Mouse (Mus musculus) cerebellum, postnatal 4 days (tissue): Measurements from ENCODE around the gene Mep1a.

Experiments
- DNase-seq, 2 experiments: peaks; one replicate each; pipeline ENCODE4 v3.0.0; 2022; ENCODE audit warnings: low spot score in 2 of 2, mixed read lengths in 1 of 2

Mep1a gene

DNA sequence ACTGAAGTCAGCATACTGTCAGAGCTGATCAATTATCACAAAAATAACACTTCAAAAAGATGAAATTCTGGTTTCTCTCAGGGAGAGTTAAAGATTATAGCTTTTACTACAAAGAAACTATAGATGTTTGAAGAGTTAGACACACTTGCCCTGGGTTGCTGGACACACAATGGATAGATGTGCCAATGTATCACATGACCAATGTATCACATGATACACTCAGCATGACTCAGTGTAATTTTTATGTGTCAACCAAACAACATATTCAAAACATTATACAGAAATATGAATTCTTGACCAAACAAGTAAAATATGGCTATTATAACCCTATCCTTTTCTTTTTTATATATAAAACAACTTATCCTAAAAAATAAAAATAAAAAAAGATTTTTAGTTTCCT, 25.0 kb downstream of the Mep1a start:
- DNase-seq = no peak

DNA sequence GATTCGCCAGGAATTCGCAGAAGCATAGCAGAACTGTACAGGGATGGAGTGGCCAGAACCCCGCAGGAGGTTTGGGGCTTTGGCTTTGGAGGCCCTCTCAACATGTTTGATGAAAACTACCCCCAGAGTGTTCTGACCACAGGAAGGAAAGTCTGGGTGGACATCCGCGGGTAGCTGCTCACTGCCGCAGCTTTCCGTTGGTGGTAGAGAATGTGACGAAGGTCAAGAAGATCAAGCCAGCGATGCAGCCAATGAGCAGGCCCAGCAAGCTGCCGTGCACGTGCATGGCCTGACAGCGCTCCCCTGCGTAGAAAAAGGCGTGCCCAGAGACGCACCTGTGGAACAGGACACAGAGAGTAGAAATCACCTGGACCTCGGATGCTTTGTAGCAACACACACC, 27.8 kb downstream of the Mep1a start:
- DNase-seq = no peak

DNA sequence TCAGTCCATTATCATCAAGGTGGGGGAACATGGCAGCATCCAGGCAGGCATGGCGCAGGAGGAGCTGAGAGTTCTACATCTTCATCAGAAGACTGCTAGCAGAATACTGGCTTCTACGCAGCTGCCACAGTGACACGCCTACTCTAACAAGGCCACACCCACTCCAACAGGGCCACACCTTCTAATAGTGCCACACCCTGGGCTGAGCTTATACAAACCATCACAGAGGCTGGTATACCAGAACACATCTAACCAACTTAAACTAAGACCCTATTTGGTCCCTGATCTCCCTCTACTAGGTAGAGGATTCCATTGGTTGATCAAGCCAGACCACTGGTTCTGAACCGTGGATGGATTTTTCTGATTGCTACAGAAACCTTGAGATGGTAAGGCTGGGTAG, 30.1 kb downstream of the Mep1a start:
- DNase-seq = no peak

DNA sequence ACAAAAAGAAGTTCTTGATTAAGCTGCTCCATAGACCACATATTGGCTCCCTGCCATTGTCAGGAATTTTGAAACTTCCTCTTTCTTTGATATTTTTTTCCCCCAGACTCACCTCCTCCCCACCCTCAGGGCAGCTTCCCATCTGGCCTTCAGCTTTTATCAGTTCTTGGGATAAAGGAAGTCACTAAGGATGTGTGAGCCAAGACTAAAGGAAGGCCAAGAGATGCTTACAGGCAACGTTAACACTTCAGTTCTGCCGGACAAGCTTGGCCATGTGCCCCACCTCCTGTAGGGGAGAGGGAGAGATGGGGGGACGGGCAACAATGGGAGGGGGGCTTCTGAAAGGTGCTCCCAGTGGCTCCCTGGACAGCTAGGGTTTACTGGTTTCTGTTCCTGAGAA, 32.6 kb downstream of the Mep1a start:
- no peak for DNase-seq

DNA sequence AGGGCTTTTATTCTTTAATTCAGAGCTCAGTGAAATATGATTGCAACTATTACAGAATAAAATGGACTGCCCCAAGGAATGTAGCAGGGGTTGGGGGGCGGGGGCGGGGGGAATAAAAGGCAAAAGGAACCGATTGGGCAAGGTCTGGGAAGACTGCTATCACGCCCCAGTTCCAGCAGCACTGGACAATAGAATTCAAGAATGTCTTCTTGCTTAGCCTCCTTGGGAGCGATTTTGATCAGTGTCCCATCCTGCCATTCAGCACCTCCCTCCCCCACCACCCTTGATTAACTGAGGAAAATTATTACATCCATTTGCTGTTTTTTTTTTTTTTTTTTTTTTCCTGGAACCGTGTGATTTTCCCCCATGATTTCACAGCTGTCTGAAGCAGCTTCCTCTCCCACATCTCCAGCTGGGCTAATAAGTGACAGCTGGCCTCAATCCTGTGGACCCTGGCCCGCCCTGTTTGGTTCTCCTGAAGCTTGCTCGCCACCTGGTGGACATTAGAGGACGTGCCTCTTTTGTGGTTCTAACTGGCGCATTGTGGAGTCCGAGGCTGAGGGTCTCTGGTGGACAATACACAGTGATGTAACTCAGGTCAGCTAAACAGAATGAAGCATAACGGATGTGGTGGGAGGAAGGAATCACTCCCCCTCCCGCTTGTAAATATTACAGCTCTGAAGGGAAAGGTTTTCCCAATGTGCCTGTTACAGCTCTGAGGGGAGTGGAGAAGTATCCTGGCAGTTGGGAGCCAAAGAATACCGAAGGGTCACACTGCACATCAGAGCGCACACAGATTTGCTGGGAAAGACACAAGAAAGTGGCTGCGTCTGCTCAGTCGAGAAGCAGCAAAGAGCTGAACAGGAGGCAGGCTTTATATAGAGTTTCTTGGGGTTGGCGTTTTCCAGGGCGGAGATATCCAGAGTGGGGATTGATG, 42.1 kb downstream of the Mep1a start:
- peak; percentile 71 to 85 for DNase-seq

DNA sequence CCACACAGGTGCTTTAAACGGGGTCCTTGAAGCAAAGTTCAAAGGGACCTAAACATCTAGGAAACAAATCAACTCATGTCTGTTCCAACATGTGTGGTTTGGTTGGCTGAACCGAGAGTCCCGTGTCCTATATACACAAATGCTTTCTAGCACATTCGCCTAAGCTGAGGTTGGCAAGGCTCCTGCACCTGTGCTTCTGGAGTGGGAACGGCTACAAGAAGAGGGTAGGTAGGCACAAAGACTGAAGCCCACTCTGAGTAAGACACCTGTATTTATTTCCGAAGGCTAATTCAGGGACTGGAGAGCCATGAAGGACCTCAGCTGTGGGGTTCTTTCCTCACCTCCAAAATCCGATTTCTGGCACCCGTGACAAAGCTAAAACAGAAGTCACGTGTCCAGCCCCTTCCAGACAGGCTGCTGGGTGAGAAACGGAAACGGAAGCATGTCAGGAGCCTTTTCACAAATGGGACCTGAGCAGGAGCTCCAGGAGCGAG, 42.8 kb downstream of the Mep1a start:
- no peak for DNase-seq

DNA sequence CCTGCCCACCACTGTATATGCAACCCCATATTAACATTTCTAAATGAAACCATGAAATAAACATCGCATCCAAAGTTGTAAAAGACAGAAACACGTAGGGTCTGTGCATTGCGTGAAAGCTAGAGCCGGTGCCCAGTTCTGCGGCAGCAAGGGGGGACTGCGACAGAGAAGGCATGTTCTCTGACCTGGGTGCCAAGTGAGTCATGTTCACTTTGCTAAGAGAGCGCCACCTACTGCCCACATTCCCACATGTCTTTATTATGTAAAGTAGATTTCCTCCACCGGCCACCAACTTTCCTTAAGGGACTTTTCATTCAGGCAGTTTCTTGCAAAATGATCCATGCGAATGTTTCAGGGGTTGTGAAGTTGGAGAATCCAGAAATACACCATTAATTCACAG, 44.0 kb downstream of the Mep1a start:
- peak; percentile 55 to 80 for DNase-seq

DNA sequence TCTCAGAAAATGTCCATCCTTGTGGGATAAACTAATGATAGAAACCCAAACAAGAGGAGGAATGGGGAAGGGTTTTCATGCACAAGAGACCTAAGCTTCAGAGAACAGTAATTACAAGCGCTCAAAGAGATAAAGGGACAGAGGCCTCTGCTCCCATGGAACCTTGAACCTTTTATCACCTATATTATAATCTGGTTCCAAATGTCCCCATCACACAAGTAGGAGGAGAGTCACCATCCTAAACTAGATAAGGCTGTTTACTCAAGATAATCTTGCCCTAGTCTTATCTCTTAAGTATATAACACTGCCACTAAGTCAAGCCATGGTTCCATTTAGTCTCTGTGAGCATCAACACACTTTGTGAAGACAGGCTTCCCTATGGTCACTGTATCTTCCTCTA, 51.4 kb downstream of the Mep1a start:
- DNase-seq = no peak

DNA sequence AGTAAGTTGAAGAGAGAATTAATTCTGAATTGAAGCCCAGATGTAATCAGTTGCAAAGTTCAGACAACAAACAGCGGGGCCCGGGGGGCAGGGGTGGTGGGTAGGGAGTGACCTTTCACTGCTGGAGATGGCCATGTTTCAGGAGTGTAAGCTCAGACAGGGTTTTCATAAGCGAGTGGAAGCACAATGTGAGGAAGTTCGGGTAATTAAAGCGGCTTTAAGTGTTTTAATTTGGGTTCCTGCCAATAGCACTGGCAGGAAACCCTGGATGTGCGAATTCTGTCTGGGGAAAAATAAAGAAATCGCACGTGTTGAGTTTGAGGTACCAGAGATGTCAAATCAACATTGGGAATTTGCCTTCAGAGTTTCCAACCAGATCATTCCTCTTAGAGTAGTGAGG, 68.1 kb downstream of the Mep1a start:
- DNase-seq = no peak

DNA sequence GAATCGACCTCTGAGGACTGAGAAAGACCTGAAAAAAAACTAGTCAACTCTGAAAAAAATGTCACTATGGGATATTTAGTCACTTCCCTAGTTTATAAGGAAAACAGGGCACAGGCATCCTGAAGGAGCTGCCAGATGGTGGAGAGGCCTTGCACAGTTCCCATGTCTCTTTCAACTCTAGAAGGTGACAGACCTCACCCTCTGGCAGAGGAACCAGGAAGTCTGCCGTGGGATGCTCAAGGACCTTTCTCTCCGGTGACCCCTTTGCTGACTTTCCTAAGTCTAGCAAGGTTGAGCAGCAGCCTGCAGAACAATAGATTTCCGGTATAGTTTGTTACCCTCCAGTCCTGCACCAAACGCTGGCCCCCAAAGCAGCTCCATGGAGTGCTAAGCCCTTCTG, 70.9 kb downstream of the Mep1a start:
- DNase-seq = no peak
